Mouse (Mus musculus): ENCODE measurements around the gene D430019H16Rik. TPM values are rescaled to one million over a fixed set of nuclear protein-coding genes. Genes with fewer than 3 reads are reported as not detected.

Gene D430019H16Rik
- total and polyA plus RNA-seq, 3 experiments: not detected

DNA sequence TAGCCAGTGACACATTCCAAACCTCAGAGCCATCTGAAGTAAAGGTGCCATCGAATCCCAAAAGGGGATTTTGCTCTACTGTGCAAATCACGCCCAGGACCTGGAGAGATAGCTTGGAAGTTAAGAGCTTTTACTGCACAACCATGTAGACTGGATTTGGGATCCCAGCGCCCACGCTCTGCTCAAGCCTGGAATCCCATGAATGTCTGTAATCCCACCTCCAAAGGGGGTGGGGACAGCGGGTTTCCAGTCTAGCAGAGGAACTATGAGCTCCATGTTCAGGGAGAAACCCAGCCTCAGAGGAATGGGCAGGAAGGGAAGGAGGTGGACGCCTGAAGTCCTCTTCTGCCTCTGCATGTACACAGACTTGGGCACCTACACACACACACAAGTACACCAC, 13.7 kb upstream of the D430019H16Rik start:
- TF ChIP-seq HCFC1 (IDR thresholded peaks at IDR 0.05; ENCODE audit: low read depth, low read length): no peak
- no peak for TF ChIP-seq BHLHE40 (IDR thresholded peaks at IDR 0.05; ENCODE audit: borderline replicate concordance, low read depth, low read length)
- no peak for TF ChIP-seq MXI1 (IDR thresholded peaks at IDR 0.05; ENCODE audit: low read depth, low read length)
- TF ChIP-seq ZC3H11A (IDR thresholded peaks at IDR 0.05; ENCODE audit: low read depth, low read length): no peak
- no peak for TF ChIP-seq USF2 (IDR thresholded peaks at IDR 0.05; ENCODE audit: borderline replicate concordance in 1 of 2, insufficient read depth in 1 of 2, low read depth in 1 of 2, low read length in 2 of 2)
- no peak overlapping the region for H3K9ac ChIP-seq (ENCODE audit: control insufficient read depth, low read depth, low read length, poor library complexity, severe bottlenecking)
- H3K9me3 ChIP-seq (replicated peaks; ENCODE audit: insufficient read depth, low read length): no peaks in the 10 kb centered on the region

DNA sequence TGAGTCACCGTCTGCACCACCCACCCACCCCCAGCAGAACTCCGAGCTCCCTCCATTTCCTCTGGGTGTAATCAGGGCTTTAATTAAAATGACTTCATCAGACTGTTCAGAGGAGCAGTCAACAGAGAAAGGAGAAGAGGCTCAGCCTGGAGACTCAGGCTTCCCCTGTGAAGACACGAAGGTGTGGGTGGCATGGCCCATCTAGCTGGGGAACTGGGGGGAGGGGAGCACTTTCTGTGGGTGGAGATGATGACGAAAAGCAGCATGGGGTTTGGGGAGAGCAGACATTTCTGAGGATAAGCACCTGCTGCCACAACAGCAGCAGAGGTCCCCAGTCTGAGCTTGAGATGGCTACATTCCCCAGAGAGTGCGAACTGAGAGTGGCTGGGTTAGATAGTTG, 10.1 kb upstream of the D430019H16Rik start:
- TF ChIP-seq EP300 (IDR thresholded peaks at IDR 0.05; ENCODE audit: low read depth in 1 of 2, low read length in 2 of 2): no peak
- no peak for TF ChIP-seq MAX (IDR thresholded peaks at IDR 0.05; ENCODE audit: low read length)
- TF ChIP-seq HCFC1 (IDR thresholded peaks at IDR 0.05; ENCODE audit: low read depth, low read length): no peak
- no peak for TF ChIP-seq ZNF384 (IDR thresholded peaks at IDR 0.05; ENCODE audit: low read depth, low read length)
- TF ChIP-seq POLR2AphosphoS5 (IDR thresholded peaks at IDR 0.05; ENCODE audit: borderline replicate concordance, low read depth, low read length): no peak
- no peak for TF ChIP-seq SIN3A (IDR thresholded peaks at IDR 0.05; ENCODE audit: low read length)
- TF ChIP-seq TBP (IDR thresholded peaks at IDR 0.05; ENCODE audit: low read depth, low read length): no peak
- no peak for TF ChIP-seq USF2 (IDR thresholded peaks at IDR 0.05; ENCODE audit: borderline replicate concordance in 1 of 2, insufficient read depth in 1 of 2, low read depth in 1 of 2, low read length in 2 of 2)
- TF ChIP-seq SMC3 (IDR thresholded peaks at IDR 0.05; ENCODE audit: low read depth, low read length): no peak
- no peak for TF ChIP-seq MYB (IDR thresholded peaks at IDR 0.05; ENCODE audit: low read depth, low read length)
- no peak for TF ChIP-seq CHD2 (IDR thresholded peaks at IDR 0.05; ENCODE audit: low read length)
- TF ChIP-seq TCF12 (IDR thresholded peaks at IDR 0.05; ENCODE audit: low read depth, low read length): no peak
- no peak for TF ChIP-seq POLR2AphosphoS2 (IDR thresholded peaks at IDR 0.05; ENCODE audit: low read length)
- no peak overlapping the region for H3K4me3 ChIP-seq (ENCODE audit: control insufficient read depth in 1 of 2, insufficient read depth in 1 of 2, low read depth in 2 of 2, low read length in 2 of 2)
- H3K4me1 ChIP-seq (ENCODE audit: control insufficient read depth in 1 of 2, insufficient read depth in 2 of 2, low read length in 2 of 2): no peaks in the 10 kb centered on the region
- no peak for DNase-seq (ENCODE audit: low read depth, low spot score)
- H3K79me2 ChIP-seq (ENCODE audit: control insufficient read depth, insufficient read depth, low read length, poor library complexity): no peaks in the 10 kb centered on the region
- H3K36me3 ChIP-seq (ENCODE audit: control insufficient read depth in 1 of 2, insufficient read depth in 2 of 2, low read length in 2 of 2): no peaks in the 10 kb centered on the region
- no peaks in the 10 kb centered on the region for H3K9me3 ChIP-seq (replicated peaks; ENCODE audit: insufficient read depth, low read length)
- no peaks in the 10 kb centered on the region for H3K27me3 ChIP-seq (ENCODE audit: control insufficient read depth in 1 of 2, insufficient read depth in 2 of 2, low read length in 2 of 2)
- no peak overlapping the region for H3K9ac ChIP-seq (ENCODE audit: control insufficient read depth, low read depth, low read length, poor library complexity, severe bottlenecking)
- H3K27ac ChIP-seq (ENCODE audit: control insufficient read depth, low read depth, low read length): no peak overlapping the region

More for the DNA sequence above, 13.7 kb upstream of the D430019H16Rik start:
- H3K79me2 ChIP-seq (ENCODE audit: control insufficient read depth, insufficient read depth, low read length, poor library complexity): no peaks in the 10 kb centered on the region
- DNase-seq (ENCODE audit: low read depth, low spot score): no peak
- H3K4me3 ChIP-seq (ENCODE audit: control insufficient read depth in 1 of 2, insufficient read depth in 1 of 2, low read depth in 2 of 2, low read length in 2 of 2): no peak overlapping the region
- no peaks in the 10 kb centered on the region for H3K27me3 ChIP-seq (ENCODE audit: control insufficient read depth in 1 of 2, insufficient read depth in 2 of 2, low read length in 2 of 2)
- H3K36me3 ChIP-seq (ENCODE audit: control insufficient read depth in 1 of 2, insufficient read depth in 2 of 2, low read length in 2 of 2): no peaks in the 10 kb centered on the region
- no peaks in the 10 kb centered on the region for H3K4me1 ChIP-seq (ENCODE audit: control insufficient read depth in 1 of 2, insufficient read depth in 2 of 2, low read length in 2 of 2)
- no peak overlapping the region for H3K27ac ChIP-seq (ENCODE audit: control insufficient read depth, low read depth, low read length)

Measured in MEL (cell line).